In the genomic region with DNA sequence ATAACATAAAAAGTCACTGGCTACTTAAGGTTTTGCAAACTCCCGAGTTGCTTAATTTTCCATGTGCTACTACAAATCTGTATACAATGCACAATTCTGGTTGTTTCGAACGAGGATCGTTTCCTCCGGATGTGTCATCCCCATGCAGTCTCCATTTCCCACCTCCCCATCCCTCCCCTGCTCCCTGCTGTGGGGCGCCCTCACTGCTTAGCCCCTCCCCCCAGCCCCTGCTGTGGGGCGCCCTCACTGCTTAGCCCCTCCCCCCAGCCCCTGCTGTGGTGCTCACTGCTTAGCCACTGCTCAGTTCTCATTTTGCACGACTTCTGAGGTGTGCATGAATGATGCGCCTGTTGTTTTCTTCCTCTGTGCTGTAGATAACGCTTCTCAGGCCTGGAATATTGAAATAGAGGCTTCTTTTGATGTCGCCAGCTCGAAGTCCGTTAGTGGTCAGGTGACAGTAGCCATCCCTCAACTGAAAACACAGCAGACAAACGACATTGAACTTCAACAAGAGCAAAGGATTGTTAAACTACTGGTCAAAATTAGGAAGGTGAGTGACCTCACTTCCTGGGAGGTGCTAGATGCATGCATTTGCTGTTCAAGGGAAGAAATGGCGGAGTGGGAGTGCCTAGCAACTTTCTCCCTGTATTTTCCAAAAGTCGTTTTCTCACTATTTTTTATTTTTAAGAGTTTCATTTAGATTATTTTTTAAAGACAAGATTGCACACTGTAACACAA, we compare ENCODE assay signal across 8 mouse cellular contexts. TPM values are rescaled to one million over a fixed set of nuclear protein-coding genes. Genes with fewer than 3 reads are reported as not detected.
A peak's percentile ranks its signal among the peaks of the same experiment; 100 is the strongest.
DNase-seq lines count a peak whose midpoint lies in the region; ATAC-seq and TF ChIP-seq lines count a peak whose summit lies in the region.
"Had no signal": no experiment of that assay in that cellular context is flagged by ENCODE, and none has a peak within 500 bp of the region (broad histone marks: within the 10 kb centered on the region; RNA-seq: fewer than 3 reads in every experiment).

No protein-coding gene starts in this region.

- ATAC-seq in kidney, postnatal 0 days (replicated peaks; ENCODE audit: low FRiP score, low read depth), result no peak; the same call in 1 of the 2 replicates
- peak; percentile 40 for ATAC-seq in heart, embryonic 15.5 days (replicated peaks; ENCODE audit: insufficient number of reproducible peaks, insufficient read depth, low FRiP score, low read depth)
- no peak for ATAC-seq in cerebellum, adult (ENCODE audit: insufficient number of reproducible peaks, low FRiP score, low TSS enrichment)

- no peaks in the 10 kb centered on the region for H3K36me3 ChIP-seq in kidney, postnatal 0 days (ENCODE audit: insufficient read depth, low read length)
- H3K36me3 ChIP-seq in heart, embryonic 15.5 days, result 0 out of 2 replicates have a peak, but pooled peaks cover 7% of the 10 kb centered on the region
- H3K36me3 ChIP-seq in macrophage (ENCODE audit: inconsistent target), result peaks cover 22% of the 10 kb centered on the region; the same call in 1 of the 2 replicates
- H3K36me3 ChIP-seq: limb, embryonic 15.5 days had no signal

- H3K9ac ChIP-seq in kidney, postnatal 0 days (ENCODE audit: low read depth, low read length), result no peak overlapping the region
- H3K9ac ChIP-seq in heart, embryonic 15.5 days, result no peak overlapping the region
- H3K9ac ChIP-seq: limb, embryonic 15.5 days had no signal

- H3K79me2 ChIP-seq in macrophage (ENCODE audit: inconsistent target), result no peaks in the 10 kb centered on the region

- peak overlapping the region; percentile 71 for H3K27ac ChIP-seq in kidney, postnatal 0 days
- H3K27ac ChIP-seq in bone marrow macrophage, adult 2 months (ENCODE audit: insufficient read depth, low read depth, low read length), result peak overlapping the region; percentile 98
- peak overlapping the region; percentile 89 for H3K27ac ChIP-seq in heart, embryonic 15.5 days
- H3K27ac ChIP-seq in macrophage, result peak overlapping the region; percentile 28; the same call in 1 of the 2 replicates
- H3K27ac ChIP-seq: limb, embryonic 15.5 days had no signal

- 50% methylated on average over 15 of the region's 16 CpGs for WGBS in kidney, postnatal 0 days
- WGBS in heart, embryonic 15.5 days, result 38% methylated on average over 16 of the region's 16 CpGs
- WGBS in macrophage (ENCODE audit: missing documents), result 75% methylated on average over 16 of the region's 16 CpGs

- no peak for DNase-seq in kidney, postnatal 0 days (ENCODE audit: low spot score)
- DNase-seq in kidney, postnatal 36 days, result no peak
- no peak for DNase-seq in B cell, adult 2 months

- TF ChIP-seq POLR2A in bone marrow macrophage, adult 2 months (IDR thresholded peaks at IDR 0.05; ENCODE audit: borderline replicate concordance, low read depth, low read length), result no peak

- no peaks in the 10 kb centered on the region for H3K27me3 ChIP-seq in kidney, postnatal 0 days (ENCODE audit: insufficient read depth, low read length)
- H3K27me3 ChIP-seq in heart, embryonic 15.5 days, result no peaks in the 10 kb centered on the region
- H3K27me3 ChIP-seq: limb, embryonic 15.5 days had no signal

- H3K4me3 ChIP-seq in kidney, postnatal 0 days (replicated peaks; ENCODE audit: low read depth, low read length), result no peak overlapping the region
- H3K4me3 ChIP-seq in bone marrow macrophage, adult 2 months (ENCODE audit: insufficient read depth, low read length), result peak overlapping the region; percentile 39
- peak overlapping the region; percentile 22; the same call in 1 of the 2 replicates for H3K4me3 ChIP-seq in heart, embryonic 15.5 days
- H3K4me3 ChIP-seq in macrophage (ENCODE audit: inconsistent target), result no peak overlapping the region
- H3K4me3 ChIP-seq: limb, embryonic 15.5 days had no signal

- peaks cover 4% of the 10 kb centered on the region; the same call in 1 of the 2 replicates for H3K4me1 ChIP-seq in kidney, postnatal 0 days (replicated peaks; ENCODE audit: insufficient read depth, low read length)
- H3K4me1 ChIP-seq in bone marrow macrophage, adult 2 months (ENCODE audit: control insufficient read depth, insufficient read depth, low read length), result peaks cover 54% of the 10 kb centered on the region
- H3K4me1 ChIP-seq in heart, embryonic 15.5 days (replicated peaks), result peaks cover 30% of the 10 kb centered on the region

- H3K4me2 ChIP-seq in kidney, postnatal 0 days (ENCODE audit: low read length), result peak overlapping the region; percentile 10; the same call in 1 of the 2 replicates
- H3K4me2 ChIP-seq in heart, embryonic 15.5 days, result peak overlapping the region; percentile 53
- H3K4me2 ChIP-seq: limb, embryonic 15.5 days had no signal

- no peaks in the 10 kb centered on the region for H3K9me3 ChIP-seq in kidney, postnatal 0 days (replicated peaks; ENCODE audit: low read length)
- no peaks in the 10 kb centered on the region for H3K9me3 ChIP-seq in heart, embryonic 15.5 days (replicated peaks)
- H3K9me3 ChIP-seq: limb, embryonic 15.5 days had no signal

- no peak for TF ChIP-seq CTCF in kidney, postnatal 0 days (IDR thresholded peaks at IDR 0.05; ENCODE audit: low read depth)
- no peak for TF ChIP-seq CTCF in bone marrow macrophage, adult 2 months (IDR thresholded peaks at IDR 0.05; ENCODE audit: low read depth, low read length)

RNA-seq across cellular contexts. Expression of a gene that starts 37.4 kb away (rescaled TPM):
- polyA plus RNA-seq in kidney, postnatal 0 days (2015; fragmentation: Nextera tagmentation; extraction: Ambion mirVana), result 37.8 and 41.8 TPM in 2 replicates
- 37.4 and 38.8 TPM in 2 replicates for polyA plus RNA-seq in bone marrow macrophage, adult 2 months (2012; ENCODE audit: insufficient read depth, insufficient read length, missing spikeins)
- polyA plus RNA-seq in heart, embryonic 15.5 days (2015; fragmentation: Nextera tagmentation; extraction: Ambion mirVana), result 33.3 and 35.2 TPM in 2 replicates
- total RNA-seq in macrophage (2018; cell fraction: chromatin; rRNA removed), result 100 to 1,000 TPM in 7 of 26 experiments, 10 to 100 TPM in 19; 19.9 to 142 (median 79.2) TPM
- 10 to 100 TPM; 14.1 to 44.1 (median 24.6) TPM for total RNA-seq in macrophage (2018; cell fraction: cytosol; rRNA removed)
- 100 to 1,000 TPM in 2 of 26 experiments, 10 to 100 TPM in 24; 24.5 to 104 (median 57.7) TPM for total RNA-seq in macrophage (2018; cell fraction: nucleus; rRNA removed)
- 27.0 to 33.0 TPM (median 32.7 TPM) in 3 replicates for polyA plus RNA-seq in macrophage (2018)

Comparison
In these comparisons a context has a peak if more than half of its experiments do, and no peak if none do; other contexts are left out.
1. H3K27ac ChIP-seq: peak in every context shown above with its lines; median percentile 98 in bone marrow macrophage, adult 2 months; 89 in heart, embryonic 15.5 days; 71 in kidney, postnatal 0 days; 28 in macrophage.
2. H3K4me3 ChIP-seq: peak in bone marrow macrophage, adult 2 months (single experiment) and heart, embryonic 15.5 days (single experiment); none in kidney, postnatal 0 days (single experiment) and macrophage (single experiment).